9 mouse cellular contexts compared by ENCODE assay signal in the genomic region with DNA sequence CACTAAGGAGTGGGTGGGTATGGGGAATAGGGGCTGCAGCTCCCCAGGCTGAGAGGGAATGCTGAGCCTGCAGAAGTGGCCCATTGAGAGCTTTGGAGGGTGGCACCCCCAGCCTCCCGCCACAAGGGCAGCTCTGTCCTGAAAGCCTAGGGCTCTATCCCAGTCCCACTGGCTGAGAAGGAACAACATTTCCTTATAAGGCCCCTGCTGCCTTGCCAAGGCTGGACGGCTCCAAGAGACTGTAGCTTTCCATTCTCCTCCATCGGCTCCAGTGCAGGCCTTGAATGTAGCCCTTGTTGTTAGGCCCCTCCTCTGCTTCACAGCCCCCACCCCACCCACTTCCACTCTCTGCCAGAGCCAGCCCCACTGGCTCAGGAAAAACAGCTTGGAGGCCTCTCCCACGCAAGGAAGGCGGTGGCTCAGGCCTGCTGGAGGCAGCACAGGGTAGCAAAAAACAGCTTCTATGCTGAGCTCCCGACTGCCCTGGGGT.
DNase-seq lines count a peak whose midpoint lies in the region; ATAC-seq lines count a peak whose summit lies in the region.
"Had no signal": no experiment of that assay in that cellular context is flagged by ENCODE, and none has a peak within 500 bp of the region (broad histone marks: within the 10 kb centered on the region; RNA-seq: fewer than 3 reads in every experiment).

No protein-coding gene starts in this region.

- WGBS in hindbrain, embryonic 16.5 days, result 27% methylated on average over 6 of the region's 6 CpGs

- ATAC-seq in hindbrain, embryonic 16.5 days, result peak; percentile 99
- ATAC-seq in monocyte, adult 5-6 weeks (replicated peaks; ENCODE audit: insufficient number of reproducible peaks, low FRiP score, low TSS enrichment, poor library complexity, severe bottlenecking), result no peak

- DNase-seq in adrenal gland, adult 8-10 months, result peak; percentile 76
- DNase-seq in embryo, embryonic 9.5 days (ENCODE audit: extremely low spot score), result peak; percentile 46
- DNase-seq in gastrocnemius, postnatal 14 days, result peak; percentile 91
- DNase-seq in layer of hippocampus, postnatal 36 days, result peak; percentile 89 to 91
- DNase-seq in lung, postnatal 10 days, result peak; percentile 95
- DNase-seq in right cerebral cortex, postnatal 10 days (ENCODE audit: low spot score in 2 of 2), result peak; percentile 90 to 94

- H3K36me3 ChIP-seq in hindbrain, embryonic 16.5 days (ENCODE audit: control insufficient read depth, insufficient read depth, low read length), result no peaks in the 10 kb centered on the region

- intact Hi-C loops in gastrocnemius, postnatal 14 days (cut with DNase I; ENCODE audit: low total_unique reads), result no loop called here

- no peaks in the 10 kb centered on the region for H3K9me3 ChIP-seq in hindbrain, embryonic 16.5 days (ENCODE audit: control insufficient read depth, low read length)

- no peak overlapping the region for H3K9ac ChIP-seq in hindbrain, embryonic 16.5 days (ENCODE audit: low read depth, low read length)

- no peaks in the 10 kb centered on the region for H3K4me1 ChIP-seq in hindbrain, embryonic 16.5 days (ENCODE audit: control insufficient read depth, insufficient read depth, low read depth, low read length)

- H3K4me3 ChIP-seq in hindbrain, embryonic 16.5 days (ENCODE audit: low read length), result no peak overlapping the region
- H3K4me3 ChIP-seq: myocyte had no signal

- H3K27me3 ChIP-seq in hindbrain, embryonic 16.5 days (replicated peaks; ENCODE audit: control insufficient read depth, insufficient read depth, low read length), result no peaks in the 10 kb centered on the region

- peak overlapping the region; percentile 72; the same call in 1 of the 2 replicates for H3K27ac ChIP-seq in hindbrain, embryonic 16.5 days (ENCODE audit: low read depth, low read length)

- H3K4me2 ChIP-seq in hindbrain, embryonic 16.5 days (ENCODE audit: low read length), result no peak overlapping the region
